Mouse (Mus musculus): ENCODE measurements around the gene Rbpms2. TPM values are rescaled to one million over a fixed set of nuclear protein-coding genes. Genes with fewer than 3 reads are reported as not detected.

The Rbpms2 gene
- polyA plus RNA-seq, 1 experiment from 2014 or later, result 4.2 TPM

Other genes starting within 250 kb of the Rbpms2 start
- gene Kbtbd13, start 238.0 kb upstream of the Rbpms2 start, polyA plus RNA-seq (2015; fragmentation: Nextera tagmentation; extraction: Ambion mirVana), result 0.50 and 0.70 TPM in 2 replicates
- gene Rasl12, start 231.1 kb upstream of the Rbpms2 start, polyA plus RNA-seq (2015; fragmentation: Nextera tagmentation; extraction: Ambion mirVana), result 6.3 and 6.5 TPM in 2 replicates
- not detected in 2 replicates for gene Slc51b, start 206.7 kb upstream of the Rbpms2 start, polyA plus RNA-seq (2015; fragmentation: Nextera tagmentation; extraction: Ambion mirVana)
- 20.9 and 21.2 TPM in 2 replicates for gene Mtfmt, start 193.9 kb upstream of the Rbpms2 start, polyA plus RNA-seq (2015; fragmentation: Nextera tagmentation; extraction: Ambion mirVana)
- gene Spg21, start 168.7 kb upstream of the Rbpms2 start, polyA plus RNA-seq (2015; fragmentation: Nextera tagmentation; extraction: Ambion mirVana), result 129 and 134 TPM in 2 replicates
- 0.14 TPM in 1 of 2 replicates, not detected in the other for gene Ankdd1a, start 109.5 kb upstream of the Rbpms2 start, polyA plus RNA-seq (2015; fragmentation: Nextera tagmentation; extraction: Ambion mirVana)
- 4.9 and 5.5 TPM in 2 replicates for gene Plekho2, start 49.6 kb upstream of the Rbpms2 start, polyA plus RNA-seq (2015; fragmentation: Nextera tagmentation; extraction: Ambion mirVana)
- gene Pif1, start 42.5 kb upstream of the Rbpms2 start, polyA plus RNA-seq (2015; fragmentation: Nextera tagmentation; extraction: Ambion mirVana), result 21.2 and 21.5 TPM in 2 replicates
- 273 and 289 TPM in 2 replicates for gene Oaz2, start 38.4 kb downstream of the Rbpms2 start, polyA plus RNA-seq (2015; fragmentation: Nextera tagmentation; extraction: Ambion mirVana)
- 9.4 and 9.6 TPM in 2 replicates for gene Zfp609, start 197.9 kb downstream of the Rbpms2 start, polyA plus RNA-seq (2015; fragmentation: Nextera tagmentation; extraction: Ambion mirVana)